Mouse (Mus musculus) urinary bladder, postnatal 10 days (tissue): ENCODE measurements around the gene Rufy3.
"Not testable (repeated sequence)": the region's sequence is repeated elsewhere in the genome, so short reads cannot be mapped to it uniquely, and the experiment has no call there.

Experiments
- DNase-seq: peaks from one replicate; pipeline ENCODE4 v3.0.0; 2022; ENCODE audit warnings: low spot score

The Rufy3 gene

GRCm38 (mm10) chr5:88564501-88565147 lies at the start of gene Rufy3:
Gene Rufy3, plus strand, starts transcription at chr5:88565040.
- DNase-seq, result peak; percentile 53

GRCm38 (mm10) chr5:88519232-88519631 lies 45.6 kb upstream of the Rufy3 start:
- no peak for DNase-seq

- no peak for DNase-seq
Observed at GRCm38 (mm10) chr5:88527657-88528056, 37.2 kb upstream of the Rufy3 start, which contains the start of gene Jchain. Gene Jchain, minus strand, starts transcription at chr5:88527891.

GRCm38 (mm10) chr5:88530908-88531307 lies 33.9 kb upstream of the Rufy3 start:
- no peak for DNase-seq

- DNase-seq, result no peak
Observed at GRCm38 (mm10) chr5:88534697-88535096, 30.1 kb upstream of the Rufy3 start.

- DNase-seq, result no peak
Observed at GRCm38 (mm10) chr5:88540845-88541244, 24.0 kb upstream of the Rufy3 start.

- DNase-seq, result no peak
Observed at GRCm38 (mm10) chr5:88542651-88543282, 22.1 kb upstream of the Rufy3 start.

GRCm38 (mm10) chr5:88544411-88544810 lies 20.4 kb upstream of the Rufy3 start:
- DNase-seq, result not testable (repeated sequence)

GRCm38 (mm10) chr5:88545536-88545935 lies 19.3 kb upstream of the Rufy3 start:
- no peak for DNase-seq

- DNase-seq, result no peak
Observed at GRCm38 (mm10) chr5:88553271-88554085, 11.4 kb upstream of the Rufy3 start.

- DNase-seq, result peak; percentile 58
Observed at GRCm38 (mm10) chr5:88554086-88554886, 10.6 kb upstream of the Rufy3 start, which contains the start of gene Utp3. Gene Utp3, plus strand, starts transcription at chr5:88554462.

- DNase-seq, result no peak
Observed at GRCm38 (mm10) chr5:88558991-88559390, 5.8 kb upstream of the Rufy3 start.

- DNase-seq, result no peak
Observed at GRCm38 (mm10) chr5:88561080-88561814, 3.6 kb upstream of the Rufy3 start.

GRCm38 (mm10) chr5:88562863-88563780 lies 1.7 kb upstream of the Rufy3 start:
- DNase-seq, result no peak

GRCm38 (mm10) chr5:88565148-88566033 lies 551 bp downstream of the Rufy3 start:
- DNase-seq, result no peak

GRCm38 (mm10) chr5:88566034-88566841 lies 1.4 kb downstream of the Rufy3 start:
- DNase-seq, result no peak

- no peak for DNase-seq
Observed at GRCm38 (mm10) chr5:88569541-88569940, 4.7 kb downstream of the Rufy3 start.

GRCm38 (mm10) chr5:88574829-88575228 lies 10.0 kb downstream of the Rufy3 start:
- DNase-seq, result no peak
